Mouse (Mus musculus) urinary bladder, adult 2 months (tissue): ENCODE data around the gene Olfr435. TPM values are rescaled to one million over a fixed set of nuclear protein-coding genes. Genes with fewer than 3 reads are reported as not detected.
"Not testable (repeated sequence)": the region's sequence is repeated elsewhere in the genome, so short reads cannot be mapped to it uniquely, and the experiment has no call there.

Experiments
- DNase-seq: peaks from one replicate; pipeline ENCODE4 v3.0.0; 2022; ENCODE audit warnings: low spot score
- polyA plus RNA-seq: library from polyadenylated mRNA; depleted of rRNA; stranded (reverse); fragments of >200 nt; gene quantifications from 2 replicates; pipeline ENCODE4 v1.2.3, GENCODE M21; 2012; rRNA removed

Olfr435 gene
- not detected in 2 replicates for polyA plus RNA-seq

DNA sequence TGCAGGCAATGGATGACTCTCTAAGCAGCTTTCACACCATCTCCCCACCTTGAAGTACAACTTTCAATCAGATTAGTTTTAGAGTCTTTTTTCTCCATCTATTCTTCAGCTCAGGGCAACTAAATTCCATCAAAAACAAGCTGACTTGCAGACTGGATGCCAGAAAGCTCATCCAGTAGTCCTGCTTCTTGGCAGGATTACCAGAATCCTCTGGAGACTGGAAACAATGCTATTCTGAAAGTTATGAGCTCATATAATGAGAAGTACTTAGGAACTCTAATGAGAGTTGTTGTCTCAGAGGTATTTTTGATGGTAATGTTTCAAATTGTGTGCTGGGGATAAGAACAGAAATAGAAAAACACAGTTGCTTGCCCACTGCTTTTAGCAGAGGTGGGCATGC is at the start of gene Olfr435:
Gene Olfr435 (plus strand): TSS at position 366 of the 400 bp plus-strand sequence.
- no peak for DNase-seq

DNA sequence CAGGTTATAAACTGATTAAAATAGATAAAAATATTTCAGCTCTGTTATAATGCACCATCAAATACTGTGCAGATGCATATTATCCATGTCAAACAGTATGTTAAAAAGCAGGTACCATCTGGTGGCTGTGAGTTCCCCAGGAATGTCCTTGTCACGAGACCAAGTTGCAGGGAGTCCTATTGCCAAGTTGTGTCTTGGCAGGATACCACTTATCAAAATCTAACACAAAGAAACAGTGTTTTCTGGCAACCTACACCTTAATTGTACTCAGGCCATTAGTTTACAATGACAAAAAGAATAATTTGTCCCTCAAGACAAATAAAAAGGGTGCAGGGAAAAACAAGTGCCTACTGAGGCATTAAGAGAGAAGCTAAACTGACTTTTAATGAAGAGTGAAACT is 37.4 kb upstream of the Olfr435 start:
- no peak for DNase-seq

DNA sequence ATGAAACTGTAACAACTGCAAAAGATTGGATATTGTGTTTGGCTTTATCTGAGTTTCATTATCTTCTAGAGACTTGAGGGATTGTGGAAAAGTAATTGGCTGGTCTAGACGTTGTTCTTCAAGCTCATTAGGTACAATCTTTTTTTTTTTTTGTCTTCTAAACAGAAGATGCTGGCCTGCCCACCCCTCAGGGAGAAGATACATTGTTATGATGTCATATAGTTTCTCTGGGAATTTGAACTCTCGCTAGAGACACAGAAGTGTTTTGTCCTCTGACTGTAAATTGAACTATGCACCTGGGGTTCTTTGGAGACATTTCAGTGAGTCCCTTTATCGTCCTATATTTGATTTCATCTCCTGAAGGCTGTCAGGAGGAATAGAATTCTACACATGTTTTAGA is 34.0 kb upstream of the Olfr435 start, which contains the start of gene Olfr437:
Gene Olfr437 (plus strand): TSS at position 301 of the 400 bp plus-strand sequence.
- DNase-seq = no peak

DNA sequence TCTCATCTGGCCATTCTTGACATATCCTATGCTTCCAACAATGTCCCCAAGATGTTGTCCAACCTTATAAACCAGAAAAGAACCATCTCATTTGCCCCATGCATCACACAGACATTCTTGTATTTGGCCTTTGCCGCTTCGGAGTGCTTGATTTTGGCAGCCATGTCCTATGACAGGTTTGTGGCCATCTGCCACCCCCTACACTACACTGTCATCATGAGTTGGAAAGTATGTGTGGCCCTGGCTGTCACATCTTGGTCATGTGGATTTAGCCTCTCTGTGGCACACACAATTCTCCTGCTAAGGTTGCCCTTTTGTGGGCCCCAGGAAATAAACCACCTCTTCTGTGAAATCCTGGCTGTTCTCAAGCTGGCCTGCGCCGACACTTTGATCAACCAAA is 29.7 kb upstream of the Olfr435 start:
- DNase-seq = no peak

DNA sequence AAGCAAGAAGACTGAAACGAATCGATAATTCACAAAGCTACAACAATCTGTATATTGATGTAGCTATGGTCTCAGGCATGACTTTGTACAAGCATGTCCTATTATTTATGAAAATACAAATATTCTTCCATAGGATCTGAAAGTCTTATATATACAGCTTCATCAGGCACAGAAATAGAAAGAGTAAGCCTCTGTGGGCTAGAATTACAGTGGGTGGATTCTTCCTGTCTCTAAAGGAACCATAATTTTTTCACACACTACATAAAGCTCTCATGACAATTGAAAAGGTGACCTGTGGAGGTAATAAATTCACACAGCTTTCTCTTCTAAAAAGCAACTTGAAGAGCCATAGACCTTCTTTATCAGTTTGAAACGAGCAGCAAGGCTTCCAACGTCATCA is 25.1 kb upstream of the Olfr435 start, which contains the start of gene Olfr13:
Gene Olfr13 (plus strand): TSS at position 301 of the 400 bp plus-strand sequence.
- DNase-seq = no peak

DNA sequence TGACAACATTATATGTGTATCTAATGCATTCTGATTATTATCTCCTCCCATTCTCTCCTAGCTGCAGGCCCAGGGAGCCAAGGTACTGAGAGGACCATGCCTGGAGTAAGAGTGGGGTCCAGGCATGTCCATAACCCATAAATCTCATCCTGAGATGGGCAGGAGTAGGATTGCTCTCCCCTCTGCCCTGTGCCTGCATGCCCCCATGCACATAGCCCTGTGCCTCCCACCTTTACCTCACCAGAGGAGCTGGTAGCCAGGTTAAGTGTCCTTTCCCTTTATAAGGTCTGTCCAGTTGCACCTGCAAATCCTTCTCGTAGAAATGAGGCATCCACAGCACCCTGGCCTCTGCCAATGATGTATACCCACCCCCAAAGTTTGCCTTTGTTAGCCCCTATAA is 18.8 kb upstream of the Olfr435 start:
- no peak for DNase-seq

DNA sequence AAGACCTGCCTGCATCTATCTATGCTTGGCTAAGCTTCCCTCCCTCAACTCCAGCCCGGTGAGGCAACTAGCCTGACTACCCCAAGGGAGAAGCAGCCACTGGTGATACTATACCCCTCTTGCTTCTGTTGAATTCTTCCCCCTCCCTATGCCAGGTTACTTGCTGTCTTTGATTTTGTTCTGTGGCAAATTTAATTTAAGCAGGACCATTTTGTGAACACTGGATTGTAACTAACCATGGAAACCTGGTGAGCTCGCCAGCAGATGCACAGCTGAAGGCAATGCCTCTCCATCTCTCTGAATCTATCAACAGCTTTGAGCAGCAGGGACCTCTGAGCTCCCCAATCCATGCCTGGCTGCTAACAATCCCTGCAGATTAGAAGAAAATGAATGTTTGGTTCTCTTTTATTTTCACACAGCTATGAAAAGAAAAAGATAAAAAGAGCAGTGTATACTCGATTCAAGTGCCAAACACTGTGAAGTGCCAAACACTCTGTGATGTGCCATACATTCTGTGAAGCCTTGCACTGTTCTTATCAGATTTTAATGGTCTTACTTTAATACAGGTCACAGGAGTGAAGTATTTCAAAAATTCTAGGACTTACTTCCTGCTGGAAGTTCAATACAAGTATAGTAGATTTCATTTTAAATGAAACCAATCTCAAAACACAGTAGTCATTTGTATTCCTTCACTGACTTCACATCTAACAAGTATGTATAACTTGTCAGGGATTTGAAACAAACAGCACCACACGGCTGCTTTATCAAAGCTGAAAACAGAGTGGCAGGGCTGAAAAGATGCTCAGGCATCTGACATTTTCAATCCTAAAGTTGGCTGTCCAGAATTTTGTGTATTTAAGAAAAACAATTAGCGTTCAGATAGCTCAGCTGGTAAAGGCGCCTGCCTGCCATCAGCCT is 18.1 kb upstream of the Olfr435 start:
- no peak for DNase-seq

DNA sequence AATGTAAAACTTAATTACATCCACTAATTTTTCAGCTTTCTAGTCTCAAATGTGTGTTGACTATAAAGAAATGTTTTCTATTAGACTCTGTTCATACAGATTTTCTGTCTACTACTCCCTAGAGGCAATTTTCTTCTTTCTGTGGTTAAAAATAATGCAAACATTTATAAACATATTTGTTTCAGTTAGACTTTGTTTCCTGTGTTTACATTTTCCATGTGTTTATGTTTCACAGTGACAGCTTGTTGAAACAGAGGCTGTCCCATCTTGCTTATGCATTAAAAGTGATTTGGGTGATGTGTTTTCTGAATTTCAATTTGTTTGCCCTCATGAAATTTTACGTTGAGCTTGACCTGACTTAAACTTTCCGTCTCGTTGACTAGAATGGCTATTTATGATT is 6.0 kb upstream of the Olfr435 start:
- no peak for DNase-seq

DNA sequence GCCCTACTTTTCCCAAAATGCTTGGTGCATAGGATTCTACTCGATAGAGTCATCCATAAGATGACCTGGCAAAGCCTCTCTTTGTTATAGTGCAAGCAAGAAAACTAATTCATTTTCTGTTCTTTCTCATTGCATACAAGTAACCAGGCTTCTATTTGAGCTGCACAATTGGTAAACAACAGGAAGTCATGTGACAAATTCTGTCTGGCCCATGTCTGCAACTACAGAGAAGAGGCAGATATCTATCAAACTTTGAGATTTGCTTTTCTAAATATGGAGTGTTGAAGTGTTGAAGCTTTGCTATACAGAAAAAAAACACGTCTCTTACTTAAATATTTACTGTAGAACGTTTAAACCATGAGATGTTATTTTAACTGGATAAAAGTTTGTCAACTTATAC is 1.1 kb downstream of the Olfr435 start:
- no peak for DNase-seq

DNA sequence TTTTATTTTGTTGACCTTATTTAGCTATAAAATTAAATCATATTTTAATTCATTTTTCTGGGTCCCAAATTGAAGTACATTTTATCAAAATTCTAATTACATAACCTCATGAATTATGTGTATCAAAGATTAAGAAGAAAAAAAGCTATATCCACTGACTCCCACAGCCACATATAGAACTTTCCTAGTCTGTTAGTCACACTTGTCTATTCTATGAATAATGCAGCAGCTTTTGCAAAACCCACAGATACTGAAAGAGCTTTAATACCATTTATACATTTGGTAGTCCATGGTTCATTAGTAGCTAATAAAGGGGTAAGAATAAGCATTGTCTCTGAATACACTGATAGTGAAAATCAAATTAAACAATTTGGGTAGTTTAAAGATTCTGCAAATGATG is 5.8 kb downstream of the Olfr435 start:
- DNase-seq = no peak

DNA sequence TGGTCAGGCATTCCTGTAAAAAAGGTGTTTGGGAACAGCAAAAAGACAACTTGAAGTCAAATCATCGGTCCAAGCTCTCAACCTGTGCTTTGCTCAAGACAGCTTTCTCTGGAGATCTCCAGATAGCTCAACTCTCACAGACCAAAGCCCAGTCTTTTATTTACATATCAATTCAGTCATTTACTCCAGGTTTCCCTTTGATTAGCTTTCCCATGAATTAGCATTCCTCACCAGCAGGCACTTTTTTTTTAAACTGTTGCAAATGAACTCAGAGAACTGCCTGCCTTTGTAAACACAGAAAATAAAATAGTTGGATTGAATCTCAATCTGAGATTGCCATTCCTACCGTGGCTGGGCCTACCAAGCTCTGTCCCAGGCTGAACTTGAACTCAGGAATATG is 8.4 kb downstream of the Olfr435 start:
- DNase-seq = no peak

DNA sequence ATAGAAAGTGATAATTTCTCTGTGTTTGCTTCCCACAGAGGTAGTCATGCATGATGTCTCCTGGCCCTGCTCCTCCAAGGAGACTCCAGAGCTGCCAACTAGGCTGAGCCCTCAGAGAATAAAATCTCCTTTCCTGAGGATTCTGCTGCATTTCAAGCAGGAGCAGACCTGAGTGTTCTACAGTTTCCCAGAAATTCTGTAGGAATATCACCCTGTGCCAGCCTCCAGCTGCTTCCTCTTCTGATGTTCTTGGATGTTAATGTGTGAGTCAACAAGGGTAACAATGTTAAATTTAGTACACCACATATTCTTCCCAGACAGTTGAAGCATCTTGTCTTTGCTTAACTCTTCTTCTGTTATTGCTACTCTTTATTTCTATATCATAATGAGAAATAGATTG is 15.9 kb downstream of the Olfr435 start, which contains the start of gene Olfr434:
Gene Olfr434 (plus strand): TSS at position 149 of the 400 bp plus-strand sequence.
- DNase-seq = not testable (repeated sequence)

DNA sequence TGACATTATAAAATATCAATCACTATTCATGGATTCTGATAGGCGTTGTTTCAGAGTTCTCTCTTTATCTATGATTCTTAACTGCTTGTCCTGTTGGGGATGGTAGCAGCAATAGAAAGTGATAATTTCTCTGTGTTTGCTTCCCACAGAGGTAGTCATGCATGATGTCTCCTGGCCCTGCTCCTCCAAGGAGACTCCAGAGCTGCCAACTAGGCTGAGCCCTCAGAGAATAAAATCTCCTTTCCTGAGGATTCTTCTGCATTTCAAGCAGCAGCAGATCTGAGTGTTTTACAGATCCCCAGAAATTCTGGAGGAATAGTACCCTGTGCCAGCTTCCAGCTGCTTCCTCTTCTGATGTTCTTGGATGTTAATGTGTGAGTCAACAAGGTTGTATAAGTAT is 34.3 kb downstream of the Olfr435 start, which contains the start of gene Olfr47:
Gene Olfr47 (plus strand): TSS at position 275 of the 400 bp plus-strand sequence.
- DNase-seq = not testable (repeated sequence)

DNA sequence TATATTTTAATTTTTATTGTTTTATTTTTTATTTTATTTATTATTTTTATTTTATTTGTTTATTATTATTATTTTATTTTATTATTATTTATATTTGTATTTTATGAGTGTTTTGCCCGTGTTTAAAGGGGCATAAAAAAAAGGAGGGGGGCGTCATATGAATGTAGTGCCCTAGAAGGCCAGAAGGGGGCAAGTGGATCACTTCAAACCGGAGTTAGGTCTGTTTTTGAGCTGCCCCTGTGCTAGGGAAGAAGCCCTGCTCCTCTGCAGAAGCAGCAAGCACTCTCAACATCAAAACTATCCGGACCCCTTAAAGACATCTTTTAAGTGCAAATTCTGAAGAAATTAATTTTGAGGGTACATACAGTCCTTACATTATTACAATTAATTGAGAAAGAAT is 45.1 kb downstream of the Olfr435 start:
- DNase-seq = no peak

DNA sequence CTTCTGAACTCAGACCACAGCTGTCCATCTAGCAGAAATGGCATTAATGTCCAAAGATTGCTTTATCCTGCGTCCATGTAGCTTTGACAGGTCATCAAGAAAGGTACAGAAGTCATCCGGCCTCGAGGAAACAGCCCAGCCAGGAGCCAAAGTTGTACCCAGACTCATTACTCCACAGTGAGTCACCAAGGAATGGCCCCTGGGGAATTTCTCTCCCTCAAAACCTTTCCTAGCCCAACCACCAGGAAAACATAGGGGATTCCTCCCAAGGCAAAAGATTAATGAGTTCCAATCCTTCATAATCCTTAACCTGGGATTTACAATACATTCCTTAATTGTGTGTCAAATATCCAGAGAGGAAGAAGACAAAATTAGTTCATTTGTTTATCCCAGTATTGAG is 50.5 kb downstream of the Olfr435 start:
- no peak for DNase-seq

DNA sequence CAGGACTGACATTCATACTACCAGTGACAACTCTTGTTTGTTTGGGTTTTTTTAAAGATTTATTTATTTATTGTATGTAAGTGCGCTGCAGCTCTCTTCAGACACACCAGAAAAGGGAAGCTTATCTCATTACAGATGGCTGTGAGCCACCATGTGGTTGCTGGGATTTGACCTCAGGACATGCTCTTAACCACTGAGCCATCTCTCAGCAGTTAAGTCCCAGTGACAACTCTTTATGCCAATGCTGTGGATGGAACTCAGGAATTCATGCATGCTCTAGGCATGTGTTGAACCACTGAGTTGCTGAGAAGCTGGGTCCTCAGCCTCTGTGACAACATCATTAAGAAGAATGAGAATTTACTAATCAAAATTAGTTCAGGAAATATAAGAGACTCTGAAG is 56.0 kb downstream of the Olfr435 start:
- no peak for DNase-seq

Other genes starting within 250 kb of the Olfr435 start
- not detected in 2 replicates for gene Olfr444, start 248.1 kb upstream of the Olfr435 start, polyA plus RNA-seq
- not detected in 2 replicates for gene Olfr441, start 90.8 kb upstream of the Olfr435 start, polyA plus RNA-seq
- gene Olfr237-ps1, start 50.6 kb upstream of the Olfr435 start, polyA plus RNA-seq = not detected in 2 replicates
- not detected in 2 replicates for gene Olfr437, start 33.9 kb upstream of the Olfr435 start, polyA plus RNA-seq
- gene Olfr13, start 25.0 kb upstream of the Olfr435 start, polyA plus RNA-seq = not detected in 2 replicates
- not detected in 2 replicates for gene Olfr434, start 15.9 kb downstream of the Olfr435 start, polyA plus RNA-seq
- gene Olfr47, start 34.4 kb downstream of the Olfr435 start, polyA plus RNA-seq = not detected in 2 replicates
- gene Arhgef5, start 68.4 kb downstream of the Olfr435 start, polyA plus RNA-seq = 41.3 and 43.3 TPM in 2 replicates
- gene Nobox, start 112.4 kb downstream of the Olfr435 start, polyA plus RNA-seq = 0.12 and 0.18 TPM in 2 replicates